Mouse (Mus musculus) T-cell, adult 2 months (primary cell): ENCODE measurements around the gene Prss2.
"Not testable (repeated sequence)": the region's sequence is repeated elsewhere in the genome, so short reads cannot be mapped to it uniquely, and the experiment has no call there.

Experiments used
- DNase-seq: peaks from one replicate; pipeline ENCODE4 v3.0.0; 2022; ENCODE audit warnings: low spot score

Gene Prss2

GRCm38 (mm10) chr6:41556389-41556788 is 34.8 kb downstream of the Prss2 start:
- no peak for DNase-seq

DNA sequence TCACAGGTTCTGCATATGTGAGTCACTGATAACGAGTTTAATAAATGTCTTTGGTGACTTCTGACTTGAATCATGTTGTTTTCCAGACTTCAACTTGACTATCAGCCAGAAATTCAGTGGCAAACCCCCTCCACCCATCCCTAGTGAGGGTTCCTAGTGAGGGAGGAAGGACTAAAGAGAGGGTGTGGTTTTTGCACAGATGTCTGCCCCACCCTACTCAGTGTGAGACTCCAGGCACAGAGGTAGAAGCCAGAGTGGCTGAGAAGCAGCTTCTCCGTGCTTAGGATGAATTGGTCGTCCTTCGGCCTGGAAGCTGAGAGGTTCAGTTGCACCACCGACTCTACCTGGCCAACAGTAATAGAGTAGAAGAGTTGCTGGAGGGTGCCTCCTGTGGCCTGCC is 35.9 kb downstream of the Prss2 start:
- no peak for DNase-seq

GRCm38 (mm10) chr6:41558271-41558670 is 36.7 kb downstream of the Prss2 start:
- DNase-seq = peak; percentile 78

GRCm38 (mm10) chr6:41559331-41559730 is 37.7 kb downstream of the Prss2 start:
- DNase-seq = peak; percentile 48

- no peak for DNase-seq
Measured at GRCm38 (mm10) chr6:41560273-41560672, 38.7 kb downstream of the Prss2 start.

- DNase-seq = no peak
Measured at GRCm38 (mm10) chr6:41562598-41562997, 41.0 kb downstream of the Prss2 start.

DNA sequence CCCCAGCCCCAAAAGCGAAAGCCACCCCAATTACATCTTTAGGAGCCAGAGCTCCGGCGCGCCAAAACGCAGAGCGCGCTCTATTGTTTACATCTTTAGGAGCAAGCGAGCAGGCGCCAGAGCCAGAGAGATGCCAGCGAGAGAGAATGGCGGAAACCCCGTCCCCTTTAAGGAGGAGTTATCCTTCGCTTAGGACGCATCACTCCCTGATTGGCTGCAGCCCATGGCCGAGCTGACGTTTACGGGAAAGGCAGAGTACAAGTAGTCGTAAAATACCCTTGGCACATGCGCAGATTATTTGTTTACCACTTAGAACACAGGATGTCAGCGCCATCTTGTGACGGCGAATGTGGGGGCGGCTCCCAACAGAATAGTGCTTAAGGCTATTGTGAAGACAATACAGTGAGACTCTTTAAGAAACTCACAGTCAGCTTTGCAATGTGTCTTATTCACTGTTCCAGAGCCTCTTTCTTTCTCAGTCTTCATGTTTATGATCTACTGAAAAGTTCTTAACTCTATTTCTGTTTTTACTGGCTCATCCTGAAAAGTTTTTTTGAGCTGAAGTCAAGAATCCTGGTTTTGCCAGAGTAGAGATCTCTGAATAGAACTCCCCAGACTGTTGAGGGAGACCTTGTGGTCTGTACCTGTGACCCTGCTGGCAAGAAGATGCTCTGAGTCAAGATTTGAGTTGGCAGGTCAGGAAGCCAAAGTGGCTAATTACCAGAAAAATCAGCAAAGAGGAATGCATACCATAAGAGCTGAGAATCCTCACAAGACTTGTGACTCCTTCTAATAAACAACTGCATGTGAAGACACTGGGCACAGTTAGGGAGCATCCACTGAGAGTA is 41.7 kb downstream of the Prss2 start:
- not testable (repeated sequence) for DNase-seq

DNA sequence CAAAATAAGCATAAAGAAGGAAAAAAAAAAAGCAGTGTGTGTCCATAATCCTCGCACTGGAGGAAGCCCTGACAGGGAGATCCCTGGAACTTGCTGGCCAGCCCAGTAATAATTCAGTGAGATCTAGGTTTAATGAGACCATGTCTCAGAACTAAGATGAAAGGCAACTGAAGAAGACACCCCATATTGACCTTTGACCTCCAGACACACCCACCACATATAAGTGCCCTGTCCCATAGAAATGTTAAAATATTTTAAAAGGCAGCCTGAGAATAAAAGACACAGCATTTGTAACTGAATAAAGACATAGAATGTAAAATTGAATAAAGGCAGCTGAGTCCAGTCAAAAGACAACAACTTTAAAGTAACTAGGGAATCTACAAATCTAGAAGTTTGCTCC is 43.7 kb downstream of the Prss2 start:
- DNase-seq = no peak

GRCm38 (mm10) chr6:41566965-41567364 is 45.4 kb downstream of the Prss2 start:
- DNase-seq = no peak

GRCm38 (mm10) chr6:41569078-41569477 is 47.5 kb downstream of the Prss2 start:
- no peak for DNase-seq
